Mouse (Mus musculus): Measurements from ENCODE around the gene Schip1.

DNA sequence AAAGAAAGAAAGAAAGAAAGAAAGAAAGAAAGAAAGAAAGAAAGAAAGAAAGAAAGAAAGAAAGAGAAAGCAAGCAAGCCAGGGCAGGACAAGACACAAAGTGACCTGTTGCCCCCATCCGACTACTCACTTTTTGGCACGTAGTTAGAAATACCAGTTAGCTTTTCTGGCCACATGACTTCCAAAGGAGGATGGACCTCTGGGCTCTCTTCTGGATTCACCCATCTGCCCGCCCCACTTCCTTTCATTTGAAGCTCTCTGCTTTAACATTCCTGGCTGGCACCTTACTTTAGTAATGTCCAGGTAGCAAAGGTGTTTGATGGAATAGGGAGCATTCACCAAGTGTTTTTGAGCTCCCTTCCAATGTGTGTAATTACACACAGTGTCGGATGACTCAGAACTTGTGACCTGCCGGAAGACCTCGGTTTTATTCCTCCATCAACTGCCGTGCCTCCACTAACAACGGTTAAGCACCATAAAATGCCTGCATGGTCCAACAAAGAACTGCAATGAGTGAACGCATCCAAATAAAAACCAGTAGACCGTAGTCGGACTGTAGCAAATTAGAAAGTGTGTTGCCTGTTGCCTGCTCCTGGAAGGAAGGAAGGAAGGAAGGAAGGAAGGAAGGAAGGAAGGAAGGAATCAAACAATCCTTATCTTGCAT, 546.1 kb downstream of the Schip1 start:
- no peak for TF ChIP-seq CTCF (conservative IDR thresholded peaks at IDR 0.05; ENCODE audit: insufficient read depth, insufficient read length, low read depth, low read length)
- TF ChIP-seq POLR2A (IDR thresholded peaks at IDR 0.05; ENCODE audit: low read depth, low read length): no peak

Measured in kidney, adult 2 months (tissue).